Mouse (Mus musculus) thymus, postnatal 0 days (tissue): ENCODE data around the gene Mup6. TPM values are rescaled to one million over a fixed set of nuclear protein-coding genes. Genes with fewer than 3 reads are reported as not detected.
A peak's percentile ranks its signal among the peaks of the same experiment; 100 is the strongest.
"Not testable (repeated sequence)": the region's sequence is repeated elsewhere in the genome, so short reads cannot be mapped to it uniquely, and the experiment has no call there.

Experiments used
- DNase-seq: peaks from one replicate; pipeline ENCODE4 v3.0.0-alpha.2; 2015; ENCODE audit warnings: low spot score
- polyA plus RNA-seq: library from polyadenylated mRNA; unstranded; fragments of >200 nt; fragmentation: Nextera tagmentation; extraction: Ambion mirVana; gene quantifications from 2 replicates; pipeline ENCODE4 v1.2.1, GENCODE M21; 2015

Gene Mup6
- 0.87 and 1.0 TPM in 2 replicates for polyA plus RNA-seq

DNA sequence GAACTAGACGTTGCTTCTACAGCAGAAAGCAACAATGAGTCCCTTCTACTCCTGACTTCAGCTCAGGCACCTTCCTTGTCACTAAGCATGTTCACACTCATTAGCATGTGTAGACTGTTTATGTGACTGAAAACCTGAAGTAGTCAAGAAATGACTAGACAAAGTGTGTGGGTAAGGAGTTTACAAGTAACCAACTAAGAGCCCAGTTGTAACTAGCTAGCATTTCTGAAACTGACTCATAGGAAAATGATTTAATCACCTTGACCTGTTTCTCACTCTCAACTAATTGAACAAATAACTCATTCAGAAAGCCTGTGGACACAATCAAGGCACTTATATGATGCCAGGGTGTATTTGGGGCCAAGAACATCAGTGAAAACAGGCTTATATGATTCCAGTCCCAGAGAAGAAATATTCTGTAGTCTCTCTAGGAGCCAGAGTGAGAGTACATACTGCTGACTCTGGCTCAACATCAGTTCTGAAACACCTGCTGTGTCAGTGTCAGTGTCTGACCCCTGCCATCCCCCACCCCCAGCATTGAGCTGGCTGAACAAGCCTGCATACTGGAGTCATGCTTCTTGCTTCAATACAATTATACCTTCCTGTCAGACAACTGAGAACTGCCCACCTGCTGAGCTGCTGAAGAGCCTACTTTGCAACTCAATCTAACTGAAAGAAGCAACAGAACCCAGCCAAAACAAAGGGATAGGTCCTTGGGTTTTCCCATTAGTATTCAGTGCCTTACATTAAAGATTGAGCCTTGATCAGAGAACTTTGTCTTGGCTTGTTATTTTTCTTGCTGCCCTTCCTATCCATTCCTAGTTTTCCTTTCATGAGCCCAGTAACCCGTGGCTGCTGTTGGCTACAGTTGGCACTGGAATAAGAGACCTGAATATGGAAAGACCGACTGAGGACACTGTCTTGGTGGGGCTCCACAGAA, at the start of gene Mup6:
Gene Mup6 (plus strand): TSS at position 890 of the 940 bp plus-strand sequence.
- no peak for DNase-seq

DNA sequence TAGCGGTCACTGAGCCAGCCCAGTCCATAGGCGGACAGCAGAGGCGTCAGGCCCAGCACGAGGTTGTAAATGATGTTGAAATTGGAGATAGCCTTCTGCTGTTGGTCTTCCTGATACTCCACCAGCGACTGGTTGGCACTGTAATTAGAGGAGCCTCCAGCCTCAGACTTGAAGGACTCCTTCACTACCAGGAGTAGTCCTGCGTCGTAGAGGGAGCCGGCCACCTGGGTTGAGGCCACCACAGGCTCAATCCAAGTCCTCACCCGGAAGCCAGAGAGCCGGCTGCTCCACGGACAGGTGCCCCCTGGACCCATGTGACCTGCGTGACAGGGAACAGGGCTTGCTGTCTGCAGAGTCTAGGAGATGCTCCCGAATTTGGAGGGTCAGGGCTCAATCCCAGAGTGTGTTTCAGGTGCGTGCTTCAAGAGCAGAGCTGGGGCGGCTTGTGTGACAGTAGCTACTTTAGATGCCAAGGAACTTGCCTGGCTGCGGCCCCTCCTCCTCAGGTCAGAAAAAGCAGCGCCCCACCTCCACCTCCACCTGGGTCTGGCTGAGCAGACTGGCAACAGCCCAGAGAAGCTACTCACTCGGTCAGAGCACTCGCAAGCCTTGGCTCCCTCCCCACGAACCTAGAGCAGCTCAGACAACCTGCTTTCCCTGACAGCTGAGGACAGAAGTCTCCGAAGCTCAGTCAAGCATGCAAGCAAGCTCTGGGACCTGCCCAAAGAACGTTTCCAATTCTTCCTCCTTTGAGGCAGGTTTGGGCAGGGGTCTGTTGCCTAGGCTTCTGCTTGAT, 49.3 kb upstream of the Mup6 start, which contains the start of gene Slc46a2:
Gene Slc46a2 (minus strand): TSS at position 449 of the 796 bp plus-strand sequence.
- DNase-seq = no peak

DNA sequence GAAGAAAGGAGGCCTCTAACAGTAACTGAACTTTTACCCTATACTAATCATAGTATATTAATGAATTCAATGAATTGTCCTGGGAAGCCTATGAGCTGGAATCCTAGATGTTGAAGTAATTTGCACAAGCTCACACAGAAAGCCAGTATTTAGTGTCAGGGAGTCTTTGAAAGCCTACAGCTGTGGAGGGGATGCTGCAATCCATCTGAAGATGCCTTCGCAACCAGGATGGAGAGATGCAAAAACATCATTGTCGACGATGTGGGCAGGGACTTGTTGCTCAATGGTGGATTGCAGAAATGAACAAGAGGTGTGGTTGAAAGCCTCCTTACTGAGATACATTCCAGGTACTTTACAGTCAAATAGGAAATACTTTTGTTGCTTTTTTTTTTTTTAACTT, 46.1 kb upstream of the Mup6 start:
- DNase-seq = no peak

DNA sequence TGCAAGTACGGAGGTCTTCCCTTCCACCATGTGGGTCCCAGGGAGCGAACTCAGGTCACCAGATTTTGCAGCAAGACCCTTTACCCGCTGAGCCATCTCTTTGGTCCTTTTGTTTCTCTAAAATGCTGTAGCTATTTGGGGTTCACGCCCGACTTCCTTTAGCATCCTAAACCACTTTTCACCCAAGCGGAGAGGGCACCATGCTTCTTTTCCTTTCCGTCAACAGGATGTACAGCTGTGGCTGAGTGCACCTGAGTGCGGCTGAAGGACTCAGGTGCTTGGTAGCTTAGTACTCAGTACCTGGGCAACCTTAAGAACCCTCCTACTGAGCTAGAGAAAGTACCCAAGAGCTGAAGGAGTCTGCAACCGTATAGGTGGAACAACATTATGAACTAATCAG, 39.0 kb upstream of the Mup6 start:
- DNase-seq = peak; percentile 45

DNA sequence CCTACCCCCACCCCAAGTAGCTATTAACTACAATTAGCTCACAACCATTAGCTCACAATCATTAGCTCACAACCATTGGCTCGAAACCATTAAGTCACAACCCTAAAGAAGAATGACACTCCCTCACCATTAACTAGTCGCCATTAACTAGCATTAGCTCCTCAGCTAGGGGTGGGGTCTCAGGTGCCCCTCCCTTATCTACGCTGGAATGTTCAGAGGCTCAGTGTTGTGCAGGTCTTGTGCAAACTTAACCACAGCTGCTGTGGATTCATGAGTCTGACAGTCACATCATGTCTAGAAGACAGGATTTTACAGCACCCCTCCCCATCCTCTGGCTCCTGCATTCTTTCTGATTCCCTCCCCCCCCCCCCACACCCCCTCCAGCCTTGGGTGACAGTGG, 36.4 kb upstream of the Mup6 start:
- DNase-seq = no peak

DNA sequence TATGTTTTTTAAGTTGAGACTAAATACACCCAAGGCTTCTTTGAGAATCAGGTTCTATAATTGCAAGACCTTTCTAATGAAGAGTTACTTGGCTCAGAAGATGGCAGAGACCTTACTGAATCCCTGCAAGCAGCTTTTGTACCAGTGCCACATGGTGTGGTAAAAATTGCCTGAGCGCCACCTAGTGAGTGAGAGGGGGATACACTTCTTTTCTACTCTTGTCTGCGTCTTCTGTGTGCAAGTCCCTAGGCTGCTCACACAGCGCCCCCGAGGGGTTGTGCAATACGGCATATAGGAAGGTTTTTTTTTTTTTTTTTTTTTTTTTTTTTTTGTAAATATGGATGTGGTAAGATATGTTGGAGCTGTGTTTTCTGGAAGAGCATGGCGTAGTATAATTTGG, 35.7 kb upstream of the Mup6 start:
- peak; percentile 90 for DNase-seq

DNA sequence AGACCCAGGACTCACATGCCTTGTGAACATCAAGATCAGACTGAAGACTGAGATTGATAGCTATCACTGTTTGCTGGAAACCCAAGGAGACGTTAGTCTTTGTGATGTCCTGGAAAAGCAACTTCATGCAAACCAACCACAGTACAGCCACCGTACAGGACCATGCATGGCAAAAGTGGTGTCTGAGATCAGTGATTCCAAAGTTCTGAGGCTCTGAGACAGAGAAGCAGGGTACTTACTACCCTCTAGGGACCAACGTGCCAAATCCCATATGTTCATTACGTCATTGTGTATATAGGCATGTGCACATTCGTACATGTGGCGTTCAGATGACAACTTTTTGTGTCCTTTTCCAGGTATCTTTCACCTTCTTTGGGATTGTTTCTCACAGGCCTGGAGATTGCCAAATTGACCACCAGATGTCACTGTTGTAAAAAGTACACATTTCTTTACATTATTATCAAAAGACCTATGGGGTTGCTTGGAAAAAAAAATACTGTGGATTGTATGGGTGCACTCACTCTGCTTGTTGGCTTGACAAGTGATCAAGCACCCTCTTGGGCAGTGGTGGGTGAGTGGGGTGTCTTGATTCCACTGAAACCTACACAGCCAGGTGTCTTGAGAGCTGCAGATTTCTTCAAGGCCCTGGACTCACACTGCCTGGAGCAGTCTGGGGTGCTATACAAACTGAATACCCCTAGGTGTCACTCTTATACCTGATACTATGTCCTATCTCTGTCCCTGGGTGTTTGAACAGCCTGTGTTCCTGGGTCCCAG, 31.4 kb upstream of the Mup6 start:
- DNase-seq = peak; percentile 54

DNA sequence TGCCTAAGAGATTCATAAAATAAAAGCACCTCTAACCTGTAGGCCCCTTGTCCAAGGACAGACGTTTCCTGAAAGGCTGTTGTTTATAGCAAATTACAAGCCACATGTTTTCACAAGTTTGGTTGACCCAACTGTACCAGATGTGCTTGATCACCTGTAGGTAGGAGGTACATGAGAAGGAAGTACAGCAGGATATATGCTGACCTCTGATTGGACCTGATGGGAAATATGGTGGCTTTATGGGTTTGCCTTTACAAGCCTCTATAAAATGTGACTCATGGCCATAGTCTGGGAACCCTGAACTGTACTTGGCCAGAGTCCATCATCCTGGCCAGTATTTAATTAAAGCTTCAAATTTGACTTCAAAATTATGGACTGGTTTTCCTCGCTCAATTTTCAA, 26.6 kb upstream of the Mup6 start:
- no peak for DNase-seq

DNA sequence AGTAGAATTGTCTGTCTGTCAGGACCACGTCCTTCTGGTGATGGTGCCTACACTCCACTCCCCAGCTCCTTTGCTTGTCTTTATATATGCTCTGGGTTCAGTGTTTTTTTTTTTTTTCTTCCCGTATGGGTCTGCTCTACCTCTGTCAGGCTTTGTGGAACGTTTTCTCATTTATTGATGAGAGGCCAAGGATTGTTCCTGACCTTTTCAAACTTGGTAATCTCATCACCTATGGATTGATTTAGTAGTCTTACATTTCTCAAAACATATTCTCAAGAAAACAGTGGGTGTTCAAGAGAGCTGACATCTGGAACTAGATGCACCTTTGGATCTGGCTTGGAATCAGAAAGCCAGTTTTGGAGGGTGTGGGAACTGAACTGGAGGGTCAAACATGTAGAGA, 3.5 kb upstream of the Mup6 start, which contains the start of gene Mup4:
Gene Mup4 (minus strand): TSS at position 101 of the 400 bp plus-strand sequence.
- DNase-seq = no peak

DNA sequence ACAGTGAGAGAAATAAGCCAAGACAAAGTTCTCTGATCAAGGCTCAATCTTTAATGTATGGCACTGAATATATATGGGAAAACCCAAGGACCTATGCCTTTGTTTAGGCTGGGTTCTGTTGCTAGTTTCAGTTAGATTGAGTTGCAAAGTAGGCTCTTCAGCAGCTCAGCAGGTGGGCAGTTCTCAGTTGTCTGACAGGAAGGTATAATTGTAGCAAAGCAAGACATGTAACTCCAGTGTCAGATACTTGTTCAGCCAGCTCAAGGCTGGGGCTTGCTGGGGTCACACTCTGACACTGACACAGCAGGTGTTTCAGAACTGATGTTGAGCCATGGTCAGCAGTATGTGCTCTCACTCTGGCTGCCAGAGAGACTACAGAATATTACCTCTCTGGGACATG, 33.8 kb downstream of the Mup6 start:
- not testable (repeated sequence) for DNase-seq

DNA sequence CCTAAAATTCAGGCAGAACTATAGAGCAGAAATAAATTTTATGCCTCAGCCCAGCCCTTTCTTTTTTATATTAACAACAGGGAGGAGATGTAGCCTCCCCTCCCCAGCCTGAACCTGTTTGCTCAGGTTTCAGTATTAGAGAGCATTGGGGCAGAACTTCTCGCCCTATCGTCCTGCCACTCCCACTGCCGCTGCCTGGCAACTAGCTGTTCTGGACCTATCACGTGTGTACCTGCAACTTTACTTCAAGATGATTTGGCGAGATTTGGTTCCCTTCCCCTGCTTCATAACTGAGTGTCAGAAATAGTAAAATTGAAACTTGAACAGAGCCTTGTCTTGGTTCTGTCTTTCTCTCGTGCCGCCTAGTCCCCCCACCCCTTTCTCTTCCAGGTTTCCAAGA, 56.0 kb downstream of the Mup6 start:
- DNase-seq = not testable (repeated sequence)

DNA sequence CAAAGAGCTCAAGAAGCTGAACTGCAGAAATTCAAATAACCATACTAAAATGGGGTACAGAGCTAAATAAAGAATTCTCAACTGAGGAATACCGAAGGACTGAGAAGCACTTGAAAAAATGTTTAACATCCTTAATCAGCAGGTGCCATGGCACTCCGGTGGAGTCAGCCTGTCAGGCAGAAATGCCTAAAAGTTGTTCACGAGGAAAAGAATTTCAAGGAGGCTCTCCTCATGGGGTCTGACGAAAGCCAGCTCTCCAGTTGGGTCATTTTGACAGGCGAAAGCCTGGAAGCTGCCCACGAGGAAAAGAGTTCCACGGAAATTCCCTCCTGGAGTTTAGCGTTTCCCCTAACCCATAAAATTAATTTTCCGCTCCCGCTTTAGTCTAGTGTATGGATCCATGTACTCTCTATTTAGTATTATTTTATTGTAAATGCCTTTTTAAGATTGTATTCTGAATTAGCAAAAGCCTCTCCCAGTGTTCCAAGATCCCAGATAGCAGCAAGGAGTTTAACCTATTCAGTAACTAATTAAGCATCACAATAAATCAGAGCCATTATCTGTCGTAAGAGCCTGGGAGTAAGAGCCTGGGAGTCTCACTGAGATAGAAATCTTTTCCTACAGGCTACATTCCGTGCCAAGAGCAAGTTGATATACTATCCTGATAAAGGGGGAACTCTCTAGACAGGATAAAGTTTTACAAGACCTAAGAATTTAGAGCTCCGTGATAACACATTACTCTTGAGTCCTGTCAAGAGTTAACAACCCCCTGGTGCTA, 65.4 kb downstream of the Mup6 start:
- DNase-seq = not testable (repeated sequence)

Other genes starting within 250 kb of the Mup6 start
- 83.7 and 93.0 TPM in 2 replicates for gene Inip, start 162.7 kb upstream of the Mup6 start, polyA plus RNA-seq
- gene Snx30, start 158.5 kb upstream of the Mup6 start, polyA plus RNA-seq = 14.5 and 16.8 TPM in 2 replicates
- 81.4 and 85.7 TPM in 2 replicates for gene Slc46a2, start 49.2 kb upstream of the Mup6 start, polyA plus RNA-seq
- gene Mup4, start 3.6 kb upstream of the Mup6 start, polyA plus RNA-seq = 0.18 and 0.20 TPM in 2 replicates
- 0.31 TPM in 1 of 2 replicates, not detected in the other for gene Mup7, start 106.2 kb downstream of the Mup6 start, polyA plus RNA-seq
- not detected in 2 replicates for gene Mup2, start 190.0 kb downstream of the Mup6 start, polyA plus RNA-seq